Mouse (Mus musculus): ENCODE data around the gene Rom1.

- no peak for TF ChIP-seq CTCF (IDR thresholded peaks at IDR 0.05; ENCODE audit: borderline replicate concordance, control insufficient read depth, extremely low read depth, insufficient read depth, low read length, poor library complexity)
- TF ChIP-seq POLR2A (IDR thresholded peaks at IDR 0.05; ENCODE audit: control insufficient read depth, extremely low read depth, insufficient read depth, low read length, poor library complexity) = peak; percentile 43; the same call in 1 of the 2 replicates
These were observed 24.2 kb upstream of the Rom1 start, which contains the start of gene Tut1 for GRCm38 (mm10) chr19:8953135-8954039.
